Mouse (Mus musculus) CD4-positive, CD25-positive, alpha-beta regulatory T cell, adult 2 months (primary cell): Measurements from ENCODE around the gene Map2k2.

Experiments used
- DNase-seq: peaks from one replicate; pipeline ENCODE4 v3.0.0-alpha.2; 2012; ENCODE audit warnings: low read depth, low spot score

Gene Map2k2

GRCm38 (mm10) chr10:81094931-81095678 lies 10.6 kb upstream of the Map2k2 start:
- no peak for DNase-seq

DNA sequence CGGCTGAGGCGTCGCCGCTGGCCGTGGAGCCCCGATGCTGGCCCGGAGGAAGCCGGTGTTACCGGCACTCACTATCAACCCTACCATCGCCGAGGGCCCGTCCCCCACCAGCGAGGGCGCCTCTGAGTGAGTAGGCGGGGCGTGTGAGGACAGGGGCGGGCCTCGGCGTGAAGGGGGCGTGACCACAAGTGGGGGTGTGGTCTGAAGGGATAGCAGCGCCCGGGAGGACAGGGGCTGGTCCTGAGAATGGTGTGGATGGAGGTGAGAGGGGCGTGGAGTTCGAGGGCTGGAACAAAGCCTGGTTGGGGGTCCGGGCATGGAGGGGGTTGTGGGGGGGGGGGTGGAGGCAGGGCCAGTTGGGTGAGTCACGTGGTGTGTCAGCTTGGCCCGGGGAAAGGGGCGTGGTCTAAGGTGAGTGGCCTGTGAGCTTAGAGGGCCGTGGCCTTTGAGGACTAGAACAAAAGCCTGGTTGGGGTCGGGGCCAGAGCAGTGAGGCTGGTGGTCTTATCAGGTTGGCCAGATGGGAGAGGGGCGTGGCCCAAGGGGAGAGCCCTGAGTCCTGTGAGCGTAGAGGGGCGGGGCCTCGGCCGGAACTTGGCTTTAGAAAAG lies 502 bp downstream of the Map2k2 start:
- peak; percentile 92 for DNase-seq

DNA sequence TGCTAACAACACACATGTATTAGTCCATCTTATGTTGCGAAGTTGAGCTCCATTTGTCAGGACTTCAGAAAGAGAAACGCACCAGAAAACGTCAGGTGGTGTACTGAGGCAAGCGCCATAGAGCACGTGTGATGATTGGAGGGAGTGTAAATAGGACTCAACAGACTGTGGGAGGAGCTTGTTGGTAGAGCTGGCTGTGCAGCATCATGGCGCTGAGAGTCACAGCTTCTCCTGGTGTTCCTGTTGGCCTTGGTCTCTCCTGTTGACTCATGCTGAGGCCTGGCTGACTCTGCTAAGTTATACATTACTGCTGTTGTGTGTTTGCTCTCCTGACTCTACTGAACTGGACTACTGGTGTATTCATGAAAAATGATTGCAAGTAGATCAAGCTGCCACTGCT lies 7.2 kb downstream of the Map2k2 start:
- no peak for DNase-seq

DNA sequence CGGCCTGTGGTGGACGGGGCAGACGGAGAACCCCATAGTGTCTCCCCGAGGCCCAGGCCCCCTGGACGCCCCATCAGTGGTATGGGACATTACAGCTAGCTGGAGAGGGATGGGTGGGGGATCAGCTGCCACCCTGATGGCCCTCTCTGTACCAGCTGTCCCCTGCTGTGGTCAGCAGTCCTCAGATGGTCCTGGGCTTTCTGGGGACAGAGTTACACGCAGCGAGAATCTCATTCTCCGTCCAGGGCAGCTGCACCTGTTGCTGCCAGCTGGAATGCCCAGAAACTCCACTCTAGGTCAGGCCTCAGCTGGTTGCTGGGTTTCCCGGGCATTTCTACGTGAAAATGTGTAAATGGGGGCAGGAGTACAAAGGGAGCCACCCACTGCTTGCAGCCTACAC lies 13.9 kb downstream of the Map2k2 start:
- DNase-seq: no peak

GRCm38 (mm10) chr10:81120650-81121049 lies 14.9 kb downstream of the Map2k2 start:
- DNase-seq: no peak

- no peak for DNase-seq
Observed at GRCm38 (mm10) chr10:81122889-81123288, 17.2 kb downstream of the Map2k2 start.

GRCm38 (mm10) chr10:81123500-81123899 lies 17.8 kb downstream of the Map2k2 start:
- no peak for DNase-seq

GRCm38 (mm10) chr10:81134181-81134587 lies 28.5 kb downstream of the Map2k2 start:
- peak; percentile 58 for DNase-seq

DNA sequence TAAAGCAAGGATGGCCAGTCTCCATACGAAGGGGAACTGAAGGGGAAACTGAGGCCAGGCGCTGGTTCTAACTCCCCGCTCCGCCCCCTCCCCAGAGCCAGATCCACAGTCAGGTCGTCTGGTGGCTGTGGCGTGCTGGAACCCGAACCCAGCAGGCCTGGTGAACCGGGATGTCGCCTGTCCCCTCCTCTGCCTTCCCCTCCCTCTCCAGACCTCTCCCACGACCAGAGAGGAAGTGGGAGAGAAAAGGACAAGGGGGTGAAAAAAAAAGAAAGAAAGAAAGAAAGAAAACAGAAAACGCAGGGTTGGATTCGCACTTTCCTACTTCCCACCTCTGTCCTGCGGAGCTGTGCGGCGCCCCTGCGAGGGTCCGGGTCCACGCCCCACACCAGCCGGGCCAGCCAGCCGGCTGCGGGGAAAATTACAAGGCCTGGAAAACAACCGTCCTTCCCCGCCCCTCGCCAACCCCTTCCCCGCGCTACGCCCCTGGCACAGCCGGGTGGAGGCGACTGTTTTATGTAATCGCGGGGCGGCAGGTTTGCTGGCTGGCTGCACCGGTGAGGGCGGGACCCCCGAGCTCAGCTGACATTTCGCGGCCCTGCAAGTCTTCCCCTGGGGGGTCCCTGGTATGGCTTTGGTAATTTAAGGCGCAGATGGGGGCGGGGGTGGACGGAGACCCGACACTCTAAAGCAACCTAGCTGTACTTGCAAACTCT lies 29.4 kb downstream of the Map2k2 start, which contains the start of gene Zbtb7a:
Gene Zbtb7a, plus strand, starts transcription at position 255 of the 716 bp plus-strand sequence.
- peak; percentile 50 for DNase-seq

DNA sequence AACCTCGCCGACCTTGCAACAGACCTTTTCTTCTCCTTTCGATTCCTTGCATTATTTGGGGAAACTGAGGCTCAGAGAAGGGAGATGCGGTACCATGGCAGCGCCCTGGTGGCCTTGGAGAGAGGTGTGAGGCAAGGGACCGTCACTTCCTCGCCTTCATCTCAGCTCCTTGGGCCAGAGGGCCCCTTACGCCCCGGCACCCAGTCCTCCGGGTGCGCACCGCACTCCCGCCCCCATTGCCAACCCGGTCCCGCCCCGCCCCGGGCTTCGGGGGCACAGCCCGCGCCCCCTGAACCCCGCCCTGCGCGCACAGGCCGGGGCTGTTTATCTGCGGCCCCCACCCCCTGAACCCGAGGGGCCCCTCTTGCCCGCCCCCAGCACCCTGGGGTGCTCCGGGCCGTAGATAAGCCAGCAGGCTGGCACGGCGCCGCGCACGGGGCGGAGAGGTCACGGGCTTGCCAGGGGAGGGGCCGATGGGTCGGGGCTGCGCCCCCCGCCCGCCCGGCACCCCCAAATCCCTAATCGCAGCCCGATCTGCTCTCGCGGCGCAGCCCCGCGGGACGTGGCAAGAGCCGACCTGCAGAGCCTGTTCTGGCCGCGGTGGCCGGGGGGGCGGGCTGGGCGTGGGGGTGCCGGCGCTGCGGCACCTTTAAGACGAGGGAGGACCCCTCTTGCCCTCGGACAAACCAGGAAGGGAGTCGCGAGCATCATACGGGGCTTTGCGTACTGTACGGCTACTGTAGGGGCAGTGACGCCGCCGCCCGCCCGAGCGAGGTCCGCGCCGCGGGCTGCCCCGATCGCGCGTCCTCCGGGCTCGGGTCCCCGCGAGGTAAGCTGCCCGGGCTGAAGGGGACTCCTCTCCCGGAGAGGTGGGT lies 30.4 kb downstream of the Map2k2 start:
- peak; percentile 72 for DNase-seq

DNA sequence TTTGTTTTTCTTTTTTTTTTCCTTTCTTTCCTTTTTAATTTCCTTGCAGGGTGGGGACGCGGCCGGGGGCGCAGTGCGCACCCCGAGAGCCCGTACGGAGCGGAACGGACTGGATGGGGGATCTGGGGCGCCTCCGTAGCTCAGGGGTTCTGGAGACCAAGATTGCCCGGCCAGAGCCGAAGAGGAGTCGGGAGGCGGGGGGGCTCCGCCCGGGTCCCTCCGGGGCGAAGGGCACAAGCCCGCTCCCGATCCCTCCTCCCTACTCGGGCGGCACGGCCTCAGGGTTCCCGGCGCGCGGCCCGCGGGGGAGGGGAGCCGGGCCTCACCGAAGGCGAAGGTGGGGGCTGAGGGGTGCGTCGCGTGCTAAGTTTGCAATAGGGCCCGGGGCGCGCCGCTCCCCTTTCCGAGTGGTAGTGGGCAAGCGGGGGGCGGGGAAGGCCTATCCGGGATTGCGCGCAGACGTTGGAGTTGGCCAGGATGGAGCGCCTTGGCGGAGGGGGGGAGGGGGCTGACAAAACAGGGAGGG lies 31.1 kb downstream of the Map2k2 start:
- peak; percentile 88 for DNase-seq

DNA sequence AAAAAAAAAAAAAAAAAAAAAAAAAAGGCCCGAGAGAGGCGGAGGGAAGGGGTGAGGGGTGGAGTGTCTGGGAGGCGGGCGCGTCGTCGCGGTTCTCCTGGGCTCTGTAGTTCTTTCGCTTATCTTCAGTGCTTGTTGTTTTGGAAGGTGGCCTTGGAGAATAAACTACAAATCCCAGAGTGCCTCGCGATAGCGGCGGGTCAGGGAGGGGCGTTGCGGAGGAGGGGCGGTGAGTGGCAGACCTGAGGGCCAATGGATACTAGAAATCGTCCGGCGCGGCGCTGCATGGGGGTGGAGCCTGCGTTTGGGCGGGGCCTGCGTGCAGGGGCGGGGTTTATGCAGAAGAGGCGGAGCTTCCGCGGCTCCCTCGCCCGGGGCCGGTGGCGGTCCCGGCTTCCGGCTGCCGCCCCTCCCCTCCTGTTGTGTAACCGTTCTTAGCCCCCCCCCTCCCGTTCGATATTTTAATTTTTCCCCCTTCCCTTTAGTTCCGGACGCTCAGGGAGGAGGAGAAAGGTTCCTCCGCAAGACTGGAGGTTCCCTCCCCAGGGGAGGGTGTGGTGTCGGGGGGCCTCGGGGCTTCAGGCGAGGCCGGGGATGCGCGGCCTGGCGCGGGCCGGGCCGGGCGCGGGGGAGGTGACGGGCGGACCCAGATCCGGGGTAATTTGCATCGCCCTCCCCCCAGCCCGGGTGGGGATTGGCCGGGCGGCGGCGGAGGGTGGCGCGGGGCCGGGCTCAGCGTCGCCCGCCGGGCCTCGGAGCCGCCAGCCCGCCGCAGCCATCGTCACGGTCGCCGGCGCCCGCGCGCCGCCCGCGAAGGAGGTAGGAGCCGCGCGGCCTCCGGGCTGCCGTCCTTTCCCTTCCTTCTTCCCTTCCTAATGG lies 31.8 kb downstream of the Map2k2 start:
- peak; percentile 99 for DNase-seq

DNA sequence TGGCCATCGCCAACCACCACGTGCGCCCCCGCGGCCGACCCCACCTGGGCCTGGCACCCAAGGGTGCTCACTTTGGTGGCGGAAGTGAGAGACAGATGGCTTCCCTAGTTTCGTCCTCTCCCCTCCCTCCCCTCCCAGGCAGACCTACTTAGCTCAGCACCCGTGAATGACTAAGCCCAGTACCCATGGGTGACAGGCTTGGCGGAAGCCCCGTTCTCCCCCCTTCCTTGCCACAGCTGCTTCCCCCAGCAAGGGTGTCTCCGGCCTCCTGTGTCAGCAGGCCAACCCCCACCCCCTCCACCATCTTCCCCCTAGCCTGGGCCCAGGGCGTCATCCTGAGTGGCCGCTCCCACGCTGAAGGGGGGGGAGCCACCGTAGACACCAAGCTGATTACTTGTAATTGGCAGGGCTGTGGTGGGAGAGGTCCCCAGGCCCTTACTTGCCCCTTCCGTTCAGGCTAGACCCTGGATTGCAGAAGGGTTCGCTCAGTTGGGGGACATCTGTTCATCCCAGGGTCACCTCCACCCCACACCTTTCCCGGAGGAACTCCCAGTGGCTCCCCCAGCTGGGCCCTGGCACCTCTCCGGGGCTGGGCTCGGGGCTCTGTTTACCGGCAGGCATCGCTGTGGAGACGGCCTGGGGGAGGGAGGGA lies 32.5 kb downstream of the Map2k2 start:
- peak; percentile 82 for DNase-seq

DNA sequence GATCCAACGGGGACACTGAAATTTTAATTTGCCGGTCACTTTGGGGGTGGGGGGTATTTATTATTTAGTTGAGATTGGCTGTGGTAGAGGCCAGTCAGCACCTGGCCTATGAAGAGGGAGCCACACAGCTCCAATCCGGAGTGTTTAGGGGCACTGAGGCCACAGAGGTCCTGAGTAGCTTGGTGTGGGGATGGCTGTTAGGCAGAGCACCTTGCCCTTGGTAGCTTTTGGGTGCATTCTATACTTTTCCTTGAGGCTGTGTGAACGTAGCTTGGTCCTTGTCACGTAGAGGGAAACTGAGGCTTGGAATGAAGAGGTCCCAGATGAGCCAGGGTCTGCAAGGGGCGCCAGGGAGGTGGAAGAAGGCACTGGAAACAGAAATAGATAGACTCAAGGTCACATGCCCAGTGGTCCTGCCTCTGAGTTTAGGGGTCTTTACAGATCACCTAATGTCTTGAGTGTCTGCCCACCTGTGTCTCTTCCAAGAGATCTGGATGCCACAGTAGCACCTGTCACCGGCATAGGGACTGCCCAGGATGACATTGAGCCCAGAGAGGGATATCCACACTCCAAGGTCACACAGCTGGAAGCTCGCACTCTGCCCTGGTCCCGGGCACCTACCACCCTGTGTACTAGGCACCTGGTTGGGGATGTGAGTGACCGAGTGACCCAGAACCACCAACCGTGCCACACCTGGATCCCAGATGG lies 33.3 kb downstream of the Map2k2 start:
- no peak for DNase-seq

GRCm38 (mm10) chr10:81139529-81139846 lies 33.8 kb downstream of the Map2k2 start:
- peak; percentile 29 for DNase-seq

DNA sequence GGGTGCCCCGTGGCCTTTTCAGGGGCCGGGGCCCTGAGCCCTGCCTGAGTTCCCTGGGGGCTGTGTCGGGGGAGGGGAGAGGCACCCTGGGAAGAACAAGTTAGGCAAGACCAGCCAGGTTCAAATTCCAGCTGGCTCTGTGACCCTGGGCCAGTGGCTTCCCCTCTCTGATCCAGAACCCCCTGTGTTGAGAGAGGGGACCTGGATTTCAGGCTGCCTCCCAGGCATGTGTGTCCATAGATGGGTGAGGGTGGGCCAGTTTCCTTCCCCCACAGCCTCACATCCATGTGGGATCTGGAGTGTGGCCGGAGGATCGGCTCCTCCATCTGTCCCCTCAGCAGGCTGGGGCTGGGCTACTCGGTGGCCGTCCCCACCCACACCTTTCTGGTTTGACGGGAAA lies 34.3 kb downstream of the Map2k2 start:
- DNase-seq: peak; percentile 23

- DNase-seq: peak; percentile 55
Observed at GRCm38 (mm10) chr10:81140717-81141454, 35.2 kb downstream of the Map2k2 start.

DNA sequence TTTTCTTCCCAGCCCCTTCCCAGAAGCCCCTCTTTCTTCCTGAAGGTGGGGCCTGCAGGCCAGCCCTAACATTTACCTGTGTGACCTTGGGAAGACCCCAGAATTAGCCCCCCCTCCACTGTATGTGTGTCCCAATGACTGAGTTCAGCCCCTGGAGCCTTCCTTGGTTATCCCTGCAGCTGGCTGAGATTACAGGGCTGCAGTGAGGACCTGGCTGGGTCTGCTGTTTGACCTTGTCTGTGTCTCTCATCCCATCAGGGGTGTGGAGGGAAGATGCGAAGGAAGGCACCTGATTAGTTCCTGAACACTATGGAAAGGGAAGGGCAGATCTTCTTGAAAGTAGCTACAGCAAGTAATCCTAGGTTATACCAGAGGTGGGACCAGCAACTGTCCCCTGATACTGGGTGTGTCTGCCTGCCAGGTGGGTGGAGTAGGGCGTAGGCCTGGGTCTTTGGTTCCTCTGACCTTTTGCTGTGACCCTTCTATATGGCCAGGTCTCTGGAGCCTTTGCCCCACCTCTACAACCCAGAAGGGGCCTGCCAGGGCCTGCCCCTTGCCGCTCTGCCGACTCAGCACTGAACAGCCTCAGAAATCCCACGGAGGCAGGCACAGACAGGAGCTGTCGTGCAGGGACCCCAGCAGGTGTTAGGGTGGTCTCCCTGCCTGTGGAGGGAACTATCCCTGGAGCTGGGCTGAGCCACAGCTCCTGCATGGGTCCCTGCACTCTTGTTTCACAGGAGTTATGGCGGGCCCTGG lies 35.9 kb downstream of the Map2k2 start:
- no peak for DNase-seq
